Mouse (Mus musculus) yolk sac, embryonic 10.5 days (tissue): ENCODE results near the gene Tbc1d10a.
A peak's percentile ranks its signal among the peaks of the same experiment; 100 is the strongest.
"Not testable (repeated sequence)": the region's sequence is repeated elsewhere in the genome, so short reads cannot be mapped to it uniquely, and the experiment has no call there.

Experiments
- DNase-seq: peaks from one replicate; pipeline ENCODE4 v3.0.0-alpha.2; 2017; ENCODE audit warnings: low spot score

Gene Tbc1d10a

DNA sequence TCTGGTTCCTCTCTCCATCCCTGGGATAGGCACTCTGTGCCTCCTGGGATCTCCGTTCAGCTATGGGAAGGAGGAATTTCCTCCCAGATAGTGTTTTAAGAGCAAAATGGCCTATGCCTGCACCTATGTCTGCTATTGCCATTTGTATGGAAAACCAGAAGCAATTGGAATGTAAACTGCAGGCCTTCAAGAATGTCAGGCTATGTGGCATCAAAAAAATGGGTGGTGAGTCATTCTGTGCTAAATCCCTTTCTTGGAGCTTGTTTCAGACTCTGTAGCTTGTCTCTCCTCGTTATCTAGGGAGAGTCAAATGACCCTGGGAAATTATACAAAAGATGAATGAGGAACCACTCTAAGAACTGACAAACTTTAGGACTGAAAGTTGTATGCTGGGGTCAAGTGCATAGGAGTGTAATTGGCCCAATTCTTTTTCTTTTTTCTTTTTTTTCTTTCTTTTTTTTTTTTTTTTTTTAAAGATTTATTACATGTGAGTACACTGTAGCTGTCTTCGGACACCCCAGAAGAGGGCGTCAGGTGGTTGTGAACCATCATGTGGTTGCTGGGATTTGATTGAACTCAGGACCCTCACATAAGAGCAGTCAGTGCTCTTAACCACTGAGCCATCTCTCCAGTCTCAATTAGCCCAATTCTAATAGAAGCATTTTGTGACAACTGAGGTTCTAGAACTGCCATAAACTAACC is 2.2 kb upstream of the Tbc1d10a start:
- DNase-seq = no peak

DNA sequence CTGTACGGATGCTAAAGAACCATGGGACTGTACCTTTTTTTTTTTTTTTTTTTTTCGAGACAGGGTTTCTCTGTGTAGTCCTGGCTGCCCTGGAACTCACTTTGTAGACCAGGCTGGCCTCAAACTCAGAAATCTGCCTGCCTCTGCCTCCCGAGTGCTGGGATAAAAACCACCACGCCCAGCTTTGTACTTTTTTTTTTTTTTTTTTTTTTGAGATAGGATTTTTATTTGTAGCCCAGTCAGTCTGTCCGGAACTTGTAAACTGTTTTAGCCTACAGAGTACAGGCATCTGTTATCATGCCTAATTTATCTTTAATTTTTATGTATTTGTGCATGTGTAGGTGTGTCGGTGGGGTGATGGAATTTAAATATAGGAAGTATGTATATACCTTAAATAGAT is 1.1 kb upstream of the Tbc1d10a start:
- DNase-seq = not testable (repeated sequence)

- no peak for DNase-seq
Measured at GRCm38 (mm10) chr11:4187318-4187700, 720 bp downstream of the Tbc1d10a start.

GRCm38 (mm10) chr11:4189182-4189581 is 2.6 kb downstream of the Tbc1d10a start:
- DNase-seq = peak; percentile 77

DNA sequence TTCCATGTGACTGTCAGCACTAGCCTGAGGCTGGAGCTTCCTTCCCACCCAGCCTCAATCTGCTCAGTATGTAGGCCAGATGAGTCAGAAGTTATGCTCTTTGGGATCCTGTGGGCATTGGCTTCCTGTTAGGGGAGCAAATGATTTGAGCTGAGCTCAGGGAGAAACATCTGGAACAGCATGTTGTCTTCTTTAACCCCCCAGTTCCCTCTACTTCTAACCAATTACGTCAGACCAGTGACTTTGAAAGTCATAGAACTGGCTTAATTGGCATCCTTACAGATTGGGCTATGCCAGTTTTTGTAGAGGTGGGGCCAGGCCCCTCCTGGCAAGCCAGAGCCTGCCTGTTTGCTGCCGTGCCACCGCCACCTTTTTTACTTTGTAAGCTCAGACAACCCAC is 4.1 kb downstream of the Tbc1d10a start:
- DNase-seq = no peak

- no peak for DNase-seq
Measured at GRCm38 (mm10) chr11:4192757-4193156, 6.2 kb downstream of the Tbc1d10a start.

GRCm38 (mm10) chr11:4193420-4193819 is 6.8 kb downstream of the Tbc1d10a start:
- DNase-seq = no peak

DNA sequence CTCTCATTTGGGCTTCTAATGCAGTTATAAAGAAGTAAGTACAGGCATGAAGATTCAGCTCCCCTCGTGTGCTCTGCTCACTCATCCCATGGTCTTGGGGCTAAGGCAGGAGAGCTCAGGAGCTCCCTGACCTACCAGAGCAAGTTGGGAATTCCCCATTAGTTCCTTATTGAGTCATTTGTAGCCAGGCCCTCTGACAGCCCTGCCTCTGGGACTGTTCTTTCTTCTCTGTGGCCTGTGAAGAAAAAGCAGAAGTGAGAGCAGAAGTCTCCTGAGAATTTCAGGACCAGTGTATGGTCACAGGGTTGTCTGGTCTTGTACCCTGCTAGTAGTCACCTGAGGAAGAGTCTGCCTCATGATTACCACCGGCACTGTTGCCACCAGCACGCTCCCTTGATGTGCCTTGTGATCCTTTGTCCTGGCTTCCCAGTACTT is 9.0 kb downstream of the Tbc1d10a start:
- DNase-seq = no peak

DNA sequence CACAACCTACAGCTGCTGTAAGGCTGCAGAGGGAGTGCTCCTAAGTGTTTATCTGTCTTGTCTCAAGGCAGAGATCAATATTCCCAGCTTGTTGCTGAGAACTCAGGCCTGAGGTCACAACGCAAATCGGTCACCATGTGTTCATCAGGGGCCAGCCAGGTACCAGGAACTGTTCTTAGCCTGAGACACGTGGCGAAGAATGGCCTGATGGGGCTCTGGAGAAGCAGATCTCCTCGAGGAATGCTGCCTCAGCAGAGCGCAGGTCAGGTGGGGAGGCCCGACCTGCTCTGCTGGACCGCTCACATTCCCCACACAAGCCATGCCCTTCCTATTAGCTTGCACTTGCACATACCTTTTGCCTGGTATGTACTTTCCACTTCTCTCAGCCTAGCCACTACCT is 10.0 kb downstream of the Tbc1d10a start:
- peak; percentile 83 for DNase-seq

DNA sequence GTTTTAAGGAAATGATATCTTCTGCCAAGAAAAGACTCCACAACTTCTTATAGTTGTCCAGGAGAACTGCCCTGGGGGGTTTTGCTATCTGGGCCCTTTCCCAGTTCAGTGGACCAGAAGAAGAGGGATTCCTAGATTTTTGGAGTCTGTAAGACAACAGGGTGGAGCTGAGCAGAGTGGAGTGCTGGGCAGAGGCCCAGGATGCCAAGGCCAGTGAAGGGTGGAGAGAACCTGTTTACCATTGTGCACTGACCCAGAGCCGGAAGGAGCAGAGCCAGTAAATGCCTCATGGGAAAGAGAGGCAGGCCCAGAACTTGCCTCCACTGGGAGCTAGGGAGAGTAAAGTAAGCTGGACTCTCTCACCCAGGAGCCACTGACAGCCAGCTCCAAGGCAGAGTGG is 11.1 kb downstream of the Tbc1d10a start:
- no peak for DNase-seq

- DNase-seq = no peak
Measured at GRCm38 (mm10) chr11:4201981-4202700, 15.6 kb downstream of the Tbc1d10a start.

DNA sequence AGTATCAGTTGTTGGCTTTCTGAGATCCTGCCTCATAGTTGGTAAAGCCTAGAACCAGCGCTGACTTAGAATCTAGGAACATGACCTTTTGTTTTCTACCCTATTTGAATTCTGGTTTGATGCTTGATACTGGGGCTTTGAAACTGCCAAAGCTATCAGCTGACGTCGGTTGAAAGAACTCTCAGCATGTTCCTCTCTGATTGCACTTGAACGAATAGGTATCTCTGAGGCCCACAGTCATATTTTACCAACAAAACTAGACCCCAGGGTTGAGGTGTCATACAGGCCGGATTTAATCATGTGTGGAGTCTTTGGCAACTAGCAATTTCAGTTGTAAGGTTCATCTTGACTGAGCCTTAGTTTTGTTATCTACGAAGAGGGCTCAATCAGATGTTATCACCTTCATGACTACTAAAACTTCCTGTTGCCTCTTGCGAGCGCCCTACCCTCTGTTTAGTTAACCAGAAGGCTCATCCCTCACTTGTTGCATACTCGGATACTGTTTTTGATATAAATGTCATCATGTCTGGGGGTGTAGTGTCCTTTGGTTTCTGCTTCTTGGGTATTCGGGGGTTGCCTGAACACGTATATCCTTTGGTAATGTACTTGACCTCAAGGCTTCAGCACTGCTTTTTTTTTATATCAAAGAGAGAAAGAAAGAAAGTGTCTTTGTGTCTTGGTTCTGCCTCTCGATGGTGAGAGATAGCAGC is 16.6 kb downstream of the Tbc1d10a start:
- no peak for DNase-seq

- DNase-seq = no peak
Measured at GRCm38 (mm10) chr11:4203705-4204074, 17.1 kb downstream of the Tbc1d10a start.

DNA sequence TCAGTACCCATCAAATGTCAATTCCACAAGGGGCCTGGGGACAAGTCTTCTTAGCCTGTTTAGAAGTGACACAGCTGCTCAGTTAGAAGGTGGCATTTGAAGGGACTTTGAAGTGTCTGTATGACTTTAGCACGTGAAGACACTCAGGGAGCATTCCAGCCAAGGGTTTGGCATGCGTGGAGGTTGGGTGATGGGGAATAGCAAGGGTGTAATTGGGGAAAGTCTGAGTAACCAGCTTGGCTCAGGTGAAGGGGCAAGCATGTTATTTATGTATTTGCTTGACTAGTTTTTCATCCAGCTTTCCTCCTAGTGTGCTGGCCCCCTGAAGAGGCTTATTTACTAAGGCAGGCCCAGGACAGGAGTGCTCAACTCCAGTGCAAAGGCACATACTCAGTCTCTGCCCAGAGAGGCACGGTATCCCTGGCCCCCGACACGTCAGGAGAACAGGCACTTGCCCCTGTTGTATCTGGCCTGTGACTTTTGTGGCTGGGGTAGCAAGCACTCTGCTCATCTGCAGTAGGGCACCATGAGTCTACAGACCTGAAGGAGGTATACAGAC is 18.6 kb downstream of the Tbc1d10a start:
- no peak for DNase-seq

DNA sequence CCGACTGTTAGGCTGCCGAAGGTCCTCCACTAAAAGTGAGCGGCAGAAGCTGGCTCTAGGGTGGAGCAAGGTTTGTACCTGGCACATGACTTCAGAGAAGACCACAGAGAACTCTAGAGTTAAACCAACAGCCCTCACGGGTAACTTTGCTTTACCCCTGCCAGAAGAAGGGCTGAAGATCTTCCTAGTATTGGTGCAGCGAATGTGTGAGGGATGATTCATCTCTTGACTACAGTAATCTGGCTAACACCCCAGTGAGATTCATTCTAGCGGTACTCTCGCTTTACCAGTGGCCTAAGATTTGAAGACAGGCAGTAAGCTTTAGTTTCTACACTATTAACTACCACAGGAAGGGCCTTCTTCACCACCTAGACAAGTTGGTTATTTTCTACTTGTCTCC is 19.4 kb downstream of the Tbc1d10a start:
- DNase-seq = no peak

DNA sequence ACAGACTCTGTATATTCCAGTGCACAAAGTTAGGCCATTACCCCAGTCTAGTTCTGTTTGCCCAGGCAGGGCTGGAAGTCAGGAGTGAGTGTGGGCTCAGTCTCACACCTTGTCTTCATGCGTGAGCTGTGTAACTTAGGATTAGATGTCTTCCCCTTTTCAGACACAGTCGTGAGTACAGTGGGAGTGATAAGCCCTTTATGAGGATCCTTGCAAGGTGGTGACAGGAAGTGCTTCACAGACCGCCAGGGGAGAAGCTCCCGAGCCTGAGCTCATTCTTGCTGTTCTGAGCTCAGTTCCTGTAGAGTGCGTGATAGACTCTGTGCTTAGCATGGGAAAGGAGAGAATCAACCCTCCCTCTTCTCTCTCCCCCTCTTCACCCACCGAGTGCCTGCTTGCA is 20.0 kb downstream of the Tbc1d10a start:
- no peak for DNase-seq

GRCm38 (mm10) chr11:4207655-4208054 is 21.1 kb downstream of the Tbc1d10a start:
- no peak for DNase-seq

DNA sequence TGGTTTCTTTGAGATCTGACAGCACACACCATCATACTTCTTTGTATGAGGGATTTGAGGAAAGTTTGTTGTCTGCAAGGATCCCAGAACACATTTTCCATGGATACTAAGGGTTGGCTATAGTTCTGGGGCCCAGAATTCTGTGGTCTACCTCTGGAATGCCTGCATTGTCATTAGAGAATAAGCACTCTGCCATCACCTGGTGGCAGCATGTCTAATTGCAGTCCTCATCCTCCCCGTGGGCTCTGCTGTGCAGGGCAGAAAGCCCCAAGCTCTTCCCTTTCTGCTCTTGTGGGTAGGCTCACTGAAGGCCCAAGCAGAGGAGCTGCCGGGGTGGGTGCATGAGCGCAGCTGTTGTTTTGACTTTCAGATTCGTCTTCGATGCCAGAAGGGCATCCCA is 23.0 kb downstream of the Tbc1d10a start:
- no peak for DNase-seq

GRCm38 (mm10) chr11:4210786-4211185 is 24.2 kb downstream of the Tbc1d10a start:
- no peak for DNase-seq

DNA sequence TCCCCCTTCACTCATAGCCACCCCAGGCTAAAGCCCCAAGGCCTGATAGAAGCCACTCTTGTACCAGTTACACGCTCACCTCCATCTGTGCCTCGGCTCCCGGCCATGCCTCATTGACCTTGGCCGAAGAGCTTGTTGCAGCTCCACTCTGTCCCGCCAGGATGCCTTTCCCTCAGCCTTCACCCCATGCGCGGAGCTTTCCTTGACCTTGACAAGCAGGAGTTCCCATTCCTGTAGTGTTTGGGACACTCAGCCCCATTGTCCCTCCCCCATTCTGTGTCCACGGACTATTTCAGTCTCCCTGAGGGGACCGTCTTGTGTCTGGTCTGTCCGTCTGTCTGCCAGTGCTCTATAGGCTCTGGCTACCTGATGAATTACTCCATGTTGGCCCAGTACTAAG is 26.5 kb downstream of the Tbc1d10a start:
- no peak for DNase-seq

DNA sequence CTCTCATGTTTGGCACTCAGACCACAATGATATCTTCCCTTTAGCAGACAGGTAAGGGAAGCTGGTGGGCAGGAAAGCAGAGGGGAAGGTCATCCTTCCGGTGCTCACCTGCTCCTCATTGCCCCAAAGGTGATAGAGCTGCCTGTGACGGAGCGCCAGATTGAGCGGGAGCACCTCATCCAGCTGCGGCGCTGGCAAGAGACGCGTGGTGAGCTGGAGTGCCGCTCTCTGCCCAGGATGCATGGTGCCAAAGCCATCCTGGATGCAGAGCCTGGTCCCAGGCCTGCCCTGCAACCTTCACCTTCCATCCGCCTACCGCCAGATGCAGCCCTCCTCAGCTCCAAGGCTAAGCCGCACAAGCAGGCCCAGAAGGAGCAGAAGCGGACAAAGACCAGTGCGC is 28.0 kb downstream of the Tbc1d10a start:
- DNase-seq = no peak

- DNase-seq = no peak
Measured at GRCm38 (mm10) chr11:4215061-4215460, 28.5 kb downstream of the Tbc1d10a start.
